Mouse (Mus musculus): ENCODE data around the gene Arl8b.

DNA sequence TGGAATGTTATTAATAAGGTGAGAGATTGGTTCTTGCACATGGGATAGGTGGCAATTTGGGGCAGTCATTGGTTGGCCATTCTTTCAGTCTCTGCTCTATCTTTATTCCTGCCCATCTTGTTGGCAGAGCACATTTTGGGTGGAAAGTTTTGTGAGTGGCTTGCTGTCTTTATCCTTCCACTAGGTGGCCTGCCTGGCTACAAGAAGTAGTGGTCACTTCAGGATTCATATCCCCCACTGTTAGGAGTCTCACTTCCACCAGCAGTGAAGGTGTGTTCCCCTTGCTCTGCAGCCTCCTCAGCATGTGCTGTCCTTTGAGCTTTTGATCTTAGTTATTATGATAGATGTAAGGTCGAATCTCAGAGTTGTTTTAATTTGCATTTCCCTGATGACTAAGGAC lies 25.9 kb downstream of the Arl8b start:
- TF ChIP-seq POLR2A (IDR thresholded peaks at IDR 0.05; ENCODE audit: insufficient read length, low read depth) (no peak), CEBPB (IDR thresholded peaks at IDR 0.05; ENCODE audit: insufficient read depth, poor library complexity, severe bottlenecking) (no peak)

All from myocyte (in vitro differentiated cells).